Mouse (Mus musculus): ENCODE results near the gene Cdt1.

Gene Cdt1

DNA sequence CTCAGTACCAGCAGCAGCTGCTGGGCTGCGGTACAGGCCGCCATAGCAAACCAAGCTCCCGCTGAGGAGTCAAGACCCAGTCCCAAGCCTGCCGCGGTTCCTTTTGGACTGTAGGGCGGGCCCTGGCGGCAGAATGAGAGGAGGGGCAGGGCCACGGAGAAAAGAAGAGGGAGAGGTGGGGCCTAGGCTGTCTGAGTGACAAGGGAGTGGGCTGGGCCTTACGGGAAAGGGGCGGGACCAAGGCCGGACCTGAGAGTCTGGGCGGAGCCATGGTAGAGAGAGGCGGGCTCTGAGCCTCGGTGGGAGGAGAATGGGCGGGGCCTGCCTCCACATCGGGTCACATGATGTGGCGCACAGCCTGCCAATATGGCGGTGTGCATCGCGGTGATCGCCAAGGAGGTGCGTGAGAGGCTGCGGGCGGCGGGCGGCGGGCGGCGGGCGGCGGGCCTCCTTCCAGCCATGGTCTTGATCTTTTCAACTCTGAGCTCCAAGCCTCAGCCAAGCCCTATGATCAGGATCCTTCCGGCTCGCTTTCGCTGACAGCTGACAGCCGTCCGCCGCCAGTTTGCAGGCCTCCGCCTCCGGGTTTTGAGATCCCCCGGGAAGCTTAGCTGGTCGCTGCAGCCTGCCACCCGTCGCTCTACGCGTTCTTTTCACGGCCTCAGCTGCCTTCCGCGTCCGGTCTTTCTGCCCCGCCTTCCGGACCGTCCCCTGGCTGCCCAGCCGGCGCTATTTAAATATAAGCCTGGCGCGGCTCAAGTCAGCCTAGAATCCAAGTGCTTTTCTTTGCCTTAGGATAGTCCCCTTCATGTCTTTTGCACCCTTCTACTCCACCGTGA lies 43.7 kb downstream of the Cdt1 start, which contains the start of the genes Galns and Trappc2l:
TSS of gene Galns (minus strand) at position 169 of the 839 bp plus-strand sequence.
TSS of gene Trappc2l (plus strand) at position 346 of the 839 bp plus-strand sequence.
- DNase-seq (ENCODE audit: low spot score in 2 of 2) = peak; percentile 79 to 92

DNA sequence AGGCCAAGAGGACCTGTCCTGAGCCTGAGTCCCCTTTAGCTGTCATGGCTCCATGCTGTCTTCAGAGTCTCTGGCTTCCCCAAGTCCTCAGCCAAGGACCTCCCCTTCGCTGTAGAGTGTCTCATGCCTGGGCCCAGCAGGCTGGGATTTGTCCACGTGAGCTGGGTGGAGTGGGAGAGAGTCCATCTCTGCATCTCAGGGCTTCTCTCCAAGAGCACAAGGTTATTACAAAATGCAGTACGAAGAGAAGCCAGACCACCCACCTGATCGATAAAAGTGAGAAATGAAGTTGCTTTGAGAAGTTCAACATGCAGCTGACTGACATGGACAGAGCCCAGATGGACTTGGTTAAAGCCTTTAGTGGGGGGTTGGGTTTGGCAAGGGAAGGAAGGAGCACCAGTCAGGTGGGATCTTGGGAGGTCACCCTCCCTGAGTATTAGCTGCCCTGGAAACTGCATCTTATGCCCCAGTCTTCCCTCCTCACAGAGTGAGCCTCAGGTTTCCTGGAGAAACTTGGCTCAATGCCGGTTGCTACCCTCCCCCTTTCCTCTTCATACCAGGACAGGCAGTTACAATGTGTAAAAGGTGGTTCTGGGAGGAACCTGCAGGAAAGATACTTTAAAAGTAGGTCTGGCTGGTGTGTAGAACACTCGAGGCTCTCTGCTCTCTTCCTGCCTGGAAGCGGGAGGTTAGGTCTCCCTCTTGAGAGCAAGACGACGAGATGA lies 48.5 kb downstream of the Cdt1 start:
- no peak for DNase-seq (ENCODE audit: low spot score in 2 of 2)

GRCm38 (mm10) chr8:122617947-122618546 lies 50.2 kb downstream of the Cdt1 start:
- DNase-seq (ENCODE audit: low spot score in 2 of 2) = peak; percentile 82 to 88

GRCm38 (mm10) chr8:122618660-122619378 lies 51.0 kb downstream of the Cdt1 start:
- no peak for DNase-seq (ENCODE audit: low spot score in 2 of 2)

DNA sequence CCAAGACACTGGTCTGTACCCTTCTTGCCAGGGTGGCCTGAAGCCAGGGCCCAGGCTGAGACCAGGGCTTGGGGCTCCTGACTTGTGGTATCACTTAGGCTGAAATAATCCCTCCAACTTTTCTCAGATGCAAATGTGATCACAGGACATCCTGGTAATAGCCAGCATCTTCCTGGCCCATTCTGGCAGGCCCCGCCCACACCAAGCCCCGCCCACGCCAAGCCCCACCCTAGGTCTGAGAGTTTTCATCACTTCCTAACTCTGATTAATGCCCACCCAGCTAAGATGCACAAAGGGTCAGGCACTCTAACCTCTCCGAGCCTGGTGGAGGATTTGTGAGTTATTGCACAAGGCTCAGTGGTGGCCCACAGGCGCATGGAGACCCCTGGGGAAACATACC lies 52.6 kb downstream of the Cdt1 start:
- DNase-seq (ENCODE audit: low spot score in 2 of 2) = no peak

DNA sequence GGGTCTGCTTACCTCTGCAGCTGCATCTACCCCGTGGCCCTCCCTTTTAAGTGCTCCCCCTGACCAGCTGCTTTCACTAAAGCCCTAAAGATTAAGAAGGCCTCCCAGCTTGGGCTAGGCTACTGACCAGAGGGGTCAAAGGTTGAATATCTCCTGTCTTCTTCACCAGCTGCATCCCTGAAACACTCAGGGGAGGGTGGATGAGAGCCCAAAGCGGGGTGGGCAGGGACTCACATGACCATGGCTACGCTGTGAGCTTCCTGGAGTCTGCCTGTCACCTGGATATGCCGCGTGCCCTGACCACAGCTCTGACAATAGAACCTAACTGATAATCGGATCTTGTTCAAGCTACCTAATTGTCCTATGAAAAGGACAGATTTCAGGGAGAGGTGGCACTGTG lies 54.9 kb downstream of the Cdt1 start, which contains the start of gene Pabpn1l:
TSS of gene Pabpn1l (minus strand) at position 13 of the 400 bp plus-strand sequence.
- no peak for DNase-seq (ENCODE audit: low spot score in 2 of 2)

Measured in cerebellum, postnatal 4 days (tissue).